Mouse (Mus musculus): Measurements from ENCODE around the gene Wipi1. TPM values are rescaled to one million over a fixed set of nuclear protein-coding genes. Genes with fewer than 3 reads are reported as not detected.

Wipi1 gene
- polyA plus RNA-seq, 1 experiment: 21.3 TPM

GRCm38 (mm10) chr11:109607600-109607999 is 4.2 kb downstream of the Wipi1 start:
- Histone ChIP-seq H3K27ac (ENCODE audit: insufficient read depth, low read depth, low read length) (no peak overlapping the region), H3K4me3 (ENCODE audit: insufficient read depth, low read length) (no peak overlapping the region), H3K4me1 (ENCODE audit: control insufficient read depth, insufficient read depth, low read length) (peaks cover 6% of the 10 kb centered on the region; the same call in 1 of the 2 replicates)
- TF ChIP-seq CTCF (IDR thresholded peaks at IDR 0.05; ENCODE audit: low read depth, low read length) (no peak), POLR2A (IDR thresholded peaks at IDR 0.05; ENCODE audit: borderline replicate concordance, low read depth, low read length) (no peak)

- Histone ChIP-seq H3K4me3 (ENCODE audit: insufficient read depth, low read length) (no peak overlapping the region), H3K4me1 (ENCODE audit: control insufficient read depth, insufficient read depth, low read length) (no peaks in the 10 kb centered on the region), H3K27ac (ENCODE audit: insufficient read depth, low read depth, low read length) (no peak overlapping the region)
- TF ChIP-seq POLR2A (IDR thresholded peaks at IDR 0.05; ENCODE audit: borderline replicate concordance, low read depth, low read length): no peak
- TF ChIP-seq CTCF (IDR thresholded peaks at IDR 0.05; ENCODE audit: low read depth, low read length): no peak
Measured at GRCm38 (mm10) chr11:109598778-109599570, 12.8 kb downstream of the Wipi1 start.

GRCm38 (mm10) chr11:109594761-109595160 is 17.0 kb downstream of the Wipi1 start:
- Histone ChIP-seq H3K27ac (ENCODE audit: insufficient read depth, low read depth, low read length) (no peak overlapping the region), H3K4me3 (ENCODE audit: insufficient read depth, low read length) (no peak overlapping the region), H3K4me1 (ENCODE audit: control insufficient read depth, insufficient read depth, low read length) (no peaks in the 10 kb centered on the region)
- TF ChIP-seq CTCF (IDR thresholded peaks at IDR 0.05; ENCODE audit: low read depth, low read length): no peak
- no peak for TF ChIP-seq POLR2A (IDR thresholded peaks at IDR 0.05; ENCODE audit: borderline replicate concordance, low read depth, low read length)

GRCm38 (mm10) chr11:109593200-109593981 is 18.4 kb downstream of the Wipi1 start:
- no peak overlapping the region for H3K27ac ChIP-seq (ENCODE audit: insufficient read depth, low read depth, low read length)
- H3K4me3 ChIP-seq (ENCODE audit: insufficient read depth, low read length): no peak overlapping the region
- TF ChIP-seq CTCF (IDR thresholded peaks at IDR 0.05; ENCODE audit: low read depth, low read length) (no peak), POLR2A (IDR thresholded peaks at IDR 0.05; ENCODE audit: borderline replicate concordance, low read depth, low read length) (no peak)
- H3K4me1 ChIP-seq (ENCODE audit: control insufficient read depth, insufficient read depth, low read length): no peaks in the 10 kb centered on the region; the same call in 1 of the 2 replicates

- TF ChIP-seq POLR2A (IDR thresholded peaks at IDR 0.05; ENCODE audit: borderline replicate concordance, low read depth, low read length) (no peak), CTCF (IDR thresholded peaks at IDR 0.05; ENCODE audit: low read depth, low read length) (no peak)
- H3K4me3 ChIP-seq (ENCODE audit: insufficient read depth, low read length): no peak overlapping the region
- H3K27ac ChIP-seq (ENCODE audit: insufficient read depth, low read depth, low read length): no peak overlapping the region
- H3K4me1 ChIP-seq (ENCODE audit: control insufficient read depth, insufficient read depth, low read length): peaks cover 5% of the 10 kb centered on the region; the same call in 1 of the 2 replicates
Measured at GRCm38 (mm10) chr11:109591511-109591910, 20.3 kb downstream of the Wipi1 start.

GRCm38 (mm10) chr11:109590012-109590411 is 21.8 kb downstream of the Wipi1 start:
- Histone ChIP-seq H3K27ac (ENCODE audit: insufficient read depth, low read depth, low read length) (no peak overlapping the region), H3K4me1 (ENCODE audit: control insufficient read depth, insufficient read depth, low read length) (peaks cover 8% of the 10 kb centered on the region; the same call in 1 of the 2 replicates), H3K4me3 (ENCODE audit: insufficient read depth, low read length) (no peak overlapping the region)
- TF ChIP-seq CTCF (IDR thresholded peaks at IDR 0.05; ENCODE audit: low read depth, low read length): no peak
- no peak for TF ChIP-seq POLR2A (IDR thresholded peaks at IDR 0.05; ENCODE audit: borderline replicate concordance, low read depth, low read length)

GRCm38 (mm10) chr11:109587638-109588374 is 24.0 kb downstream of the Wipi1 start:
- TF ChIP-seq CTCF (IDR thresholded peaks at IDR 0.05; ENCODE audit: low read depth, low read length) (no peak), POLR2A (IDR thresholded peaks at IDR 0.05; ENCODE audit: borderline replicate concordance, low read depth, low read length) (no peak)
- no peak overlapping the region for H3K27ac ChIP-seq (ENCODE audit: insufficient read depth, low read depth, low read length)
- peaks cover 8% of the 10 kb centered on the region; the same call in 1 of the 2 replicates for H3K4me1 ChIP-seq (ENCODE audit: control insufficient read depth, insufficient read depth, low read length)
- H3K4me3 ChIP-seq (ENCODE audit: insufficient read depth, low read length): no peak overlapping the region

GRCm38 (mm10) chr11:109587019-109587418 is 24.7 kb downstream of the Wipi1 start:
- Histone ChIP-seq H3K27ac (ENCODE audit: insufficient read depth, low read depth, low read length) (no peak overlapping the region), H3K4me3 (ENCODE audit: insufficient read depth, low read length) (no peak overlapping the region), H3K4me1 (ENCODE audit: control insufficient read depth, insufficient read depth, low read length) (peaks cover 8% of the 10 kb centered on the region; the same call in 1 of the 2 replicates)
- no peak for TF ChIP-seq POLR2A (IDR thresholded peaks at IDR 0.05; ENCODE audit: borderline replicate concordance, low read depth, low read length)
- TF ChIP-seq CTCF (IDR thresholded peaks at IDR 0.05; ENCODE audit: low read depth, low read length): no peak

- H3K27ac ChIP-seq (ENCODE audit: insufficient read depth, low read depth, low read length): no peak overlapping the region
- peaks cover 8% of the 10 kb centered on the region; the same call in 1 of the 2 replicates for H3K4me1 ChIP-seq (ENCODE audit: control insufficient read depth, insufficient read depth, low read length)
- H3K4me3 ChIP-seq (ENCODE audit: insufficient read depth, low read length): no peak overlapping the region
- no peak for TF ChIP-seq POLR2A (IDR thresholded peaks at IDR 0.05; ENCODE audit: borderline replicate concordance, low read depth, low read length)
- no peak for TF ChIP-seq CTCF (IDR thresholded peaks at IDR 0.05; ENCODE audit: low read depth, low read length)
Measured at GRCm38 (mm10) chr11:109586424-109586823, 25.3 kb downstream of the Wipi1 start.
